8 mouse cellular contexts compared by ENCODE assay signal in genomic region chr16:85171976-85172570, GRCm38 (mm10). TPM values are rescaled to one million over a fixed set of nuclear protein-coding genes. Genes with fewer than 3 reads are reported as not detected.
DNase-seq lines count a peak whose midpoint lies in the region; ATAC-seq lines count a peak whose summit lies in the region.

No protein-coding gene starts in this region.

- H3K9me3 ChIP-seq in kidney, embryonic 16.5 days (ENCODE audit: low read length) = peaks cover 3% of the 10 kb centered on the region; the same call in 1 of the 2 replicates
- no peaks in the 10 kb centered on the region for H3K9me3 ChIP-seq in liver, embryonic 13.5 days (replicated peaks)
- no peaks in the 10 kb centered on the region for H3K9me3 ChIP-seq in neural tube, embryonic 15.5 days (replicated peaks)

- peak overlapping the region; percentile 98 for H3K9ac ChIP-seq in kidney, embryonic 16.5 days (replicated peaks; ENCODE audit: low read length)
- H3K9ac ChIP-seq in liver, embryonic 13.5 days = peak overlapping the region; percentile 74; the same call in 1 of the 2 replicates
- H3K9ac ChIP-seq in neural tube, embryonic 15.5 days (replicated peaks) = peak overlapping the region; percentile 95

- peak; percentile 14 for DNase-seq in gastrocnemius, postnatal 10 days
- DNase-seq in gastrocnemius, postnatal 14 days = no peak
- DNase-seq in cerebellum, postnatal 36 days = peak; percentile 54 to 64
- DNase-seq in heart, adult 8-10 months (ENCODE audit: low spot score) = peak; percentile 34
- DNase-seq in liver, embryonic 13.5 days = no peak

- H3K4me3 ChIP-seq in kidney, embryonic 16.5 days (ENCODE audit: low read length) = peak overlapping the region; percentile 98
- H3K4me3 ChIP-seq in liver, embryonic 13.5 days (replicated peaks) = peak overlapping the region; percentile 71
- peak overlapping the region; percentile 90 for H3K4me3 ChIP-seq in neural tube, embryonic 15.5 days (replicated peaks)

- peak overlapping the region; percentile 73 for H3K4me2 ChIP-seq in kidney, embryonic 16.5 days (replicated peaks; ENCODE audit: low read depth, low read length)
- peak overlapping the region; percentile 89 for H3K4me2 ChIP-seq in liver, embryonic 13.5 days
- peak overlapping the region; percentile 62 for H3K4me2 ChIP-seq in neural tube, embryonic 15.5 days

- 1% methylated on average over 8 of the region's 10 CpGs for WGBS in kidney, embryonic 16.5 days
- 9% methylated on average over 10 of the region's 10 CpGs for WGBS in liver, embryonic 13.5 days (ENCODE audit: insufficient replicate concordance)
- 2% methylated on average over 10 of the region's 10 CpGs for WGBS in neural tube, embryonic 15.5 days

- no peaks in the 10 kb centered on the region for H3K27me3 ChIP-seq in kidney, embryonic 16.5 days (ENCODE audit: insufficient read depth, low read length)
- H3K27me3 ChIP-seq in liver, embryonic 13.5 days = peaks cover 30% of the 10 kb centered on the region
- H3K27me3 ChIP-seq in neural tube, embryonic 15.5 days (replicated peaks) = no peaks in the 10 kb centered on the region

- intact Hi-C loops in gastrocnemius, postnatal 14 days (cut with DNase I; ENCODE audit: low total_unique reads) = loop anchor here (5.0 kb wide), 1 partner anchor 35 kb away; no protein-coding TSS in a partner anchor

- H3K4me1 ChIP-seq in kidney, embryonic 16.5 days (ENCODE audit: insufficient read depth, low read length) = peaks cover 44% of the 10 kb centered on the region
- H3K4me1 ChIP-seq in liver, embryonic 13.5 days (replicated peaks) = peaks cover 14% of the 10 kb centered on the region
- peaks cover 32% of the 10 kb centered on the region for H3K4me1 ChIP-seq in neural tube, embryonic 15.5 days

- peak; percentile 44 for ATAC-seq in kidney, embryonic 16.5 days (ENCODE audit: low FRiP score, low TSS enrichment)
- peak; percentile 37 for ATAC-seq in liver, embryonic 13.5 days (ENCODE audit: low read depth)
- peak; percentile 62 for ATAC-seq in neural tube, embryonic 15.5 days (ENCODE audit: low FRiP score)
- no peak for ATAC-seq in megakaryocyte-erythroid progenitor cell, adult 5-6 weeks (replicated peaks; ENCODE audit: low FRiP score, low TSS enrichment, poor library complexity, severe bottlenecking)

- peaks cover 9% of the 10 kb centered on the region for H3K36me3 ChIP-seq in kidney, embryonic 16.5 days (ENCODE audit: insufficient read depth, low read length)
- no peaks in the 10 kb centered on the region for H3K36me3 ChIP-seq in liver, embryonic 13.5 days
- peaks cover 4% of the 10 kb centered on the region; the same call in 1 of the 2 replicates for H3K36me3 ChIP-seq in neural tube, embryonic 15.5 days

- H3K27ac ChIP-seq in kidney, embryonic 16.5 days (ENCODE audit: low read length) = peak overlapping the region; percentile 96
- H3K27ac ChIP-seq in liver, embryonic 13.5 days = no peak overlapping the region
- peak overlapping the region; percentile 96 for H3K27ac ChIP-seq in neural tube, embryonic 15.5 days (replicated peaks)

RNA-seq across cellular contexts. Expression of gene App, which starts 1.5 kb away (rescaled TPM):
- total RNA-seq in gastrocnemius, postnatal 10 days (2021) = 100 to 1,000 TPM; 188 to 221 TPM
- total RNA-seq in gastrocnemius, postnatal 14 days (2021) = 100 to 1,000 TPM; 149 to 161 TPM
- total RNA-seq in heart, adult 8-10 months (2022) = 100 to 1,000 TPM; 121 to 133 (median 126) TPM
- polyA plus RNA-seq in kidney, embryonic 16.5 days (2015; fragmentation: Nextera tagmentation; extraction: Ambion mirVana) = 309 and 336 TPM in 2 replicates
- 17.2 and 20.1 TPM in 2 replicates for polyA plus RNA-seq in liver, embryonic 13.5 days (2015; fragmentation: Nextera tagmentation; extraction: Ambion mirVana)
- 454 and 487 TPM in 2 replicates for polyA plus RNA-seq in neural tube, embryonic 15.5 days (2015; fragmentation: Nextera tagmentation; extraction: Ambion mirVana)
- total RNA-seq in megakaryocyte-erythroid progenitor cell, adult 5-6 weeks (2014; fragmentation: Nextera tagmentation) = 0.83 and 2.8 TPM in 2 replicates
- total RNA-seq in megakaryocyte-erythroid progenitor cell, adult 5-6 weeks (2017) = 2.8 and 3.0 TPM in 2 replicates

Comparison
In these comparisons a context has a peak if more than half of its experiments do, and no peak if none do; other contexts are left out.
1. DNase-seq: peak in gastrocnemius, postnatal 10 days (single experiment), cerebellum, postnatal 36 days (2 of 2) and heart, adult 8-10 months (single experiment); none in gastrocnemius, postnatal 14 days (single experiment) and liver, embryonic 13.5 days (single experiment).
2. RNA of gene App, which starts 1.5 kb away (total RNA-seq): 188 to 221 TPM in gastrocnemius, postnatal 10 days, 149 to 161 TPM in gastrocnemius, postnatal 14 days and 121 to 133 TPM in heart, adult 8-10 months; 0.83 to 3.0 TPM in megakaryocyte-erythroid progenitor cell, adult 5-6 weeks; every median in the first group is over 10 times any median in the second.
3. Peak in every context shown above with its lines, with median percentiles within 50 percentile points of each other: H3K4me2 ChIP-seq, H3K4me3 ChIP-seq and H3K9ac ChIP-seq.